In the genomic region with DNA sequence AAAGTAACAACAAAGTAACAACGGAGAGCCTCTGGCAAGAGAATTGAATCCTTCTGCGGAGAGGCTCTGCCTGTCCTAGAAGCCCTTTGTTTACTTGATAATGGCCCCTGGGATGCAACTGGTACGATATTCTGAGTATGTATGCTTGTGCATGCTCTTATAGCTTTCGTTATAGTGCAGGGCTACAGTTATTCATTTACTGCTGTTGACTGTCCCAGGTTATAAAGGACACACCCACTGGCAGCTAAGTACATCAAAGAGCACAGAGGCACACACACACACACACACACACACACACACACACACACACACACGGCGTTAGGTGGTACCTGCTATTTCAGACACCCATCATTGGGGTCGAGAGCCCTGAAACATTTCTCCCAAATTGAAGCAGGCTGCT, we compare ENCODE assay signal across 22 mouse cellular contexts.
"Had no signal": no experiment of that assay in that cellular context is flagged by ENCODE, and none has a peak within 500 bp of the region (broad histone marks: within the 10 kb centered on the region; RNA-seq: fewer than 3 reads in every experiment).

No protein-coding gene starts in this region.

- H3K4me3 ChIP-seq: liver, embryonic 15.5 days; lung, embryonic 15.5 days; midbrain, embryonic 10.5 days; midbrain, embryonic 12.5 days; myocyte; neural tube, embryonic 13.5 days; neural tube, embryonic 15.5 days had no signal

- H3K36me3 ChIP-seq: liver, embryonic 15.5 days; lung, embryonic 15.5 days; midbrain, embryonic 12.5 days; neural tube, embryonic 15.5 days had no signal

- DNase-seq: lung, adult 2 months; lung, postnatal 14 days; lung, postnatal 36 days; midbrain, embryonic 14.5 days; retina, postnatal 1 day; right cerebral cortex, adult 18-20 months; right cerebral cortex, postnatal 25 days; right cerebral cortex, postnatal 4 days; spleen, adult 18-20 months; thymus, adult 2 months; thymus, postnatal 25 days; thymus, postnatal 4 days had no signal

- ATAC-seq: lung, postnatal 0 days; midbrain, embryonic 16.5 days had no signal

- H3K9me3 ChIP-seq: liver, embryonic 15.5 days; lung, embryonic 15.5 days; neural tube, embryonic 13.5 days had no signal

- H3K27ac ChIP-seq: liver, embryonic 15.5 days; lung, embryonic 15.5 days; macrophage; midbrain, embryonic 12.5 days; neural tube, embryonic 13.5 days; neural tube, embryonic 15.5 days had no signal

- H3K27me3 ChIP-seq: liver, embryonic 15.5 days; lung, embryonic 15.5 days; midbrain, embryonic 12.5 days; neural tube, embryonic 13.5 days; neural tube, embryonic 15.5 days had no signal

- H3K9ac ChIP-seq: liver, embryonic 15.5 days; lung, embryonic 15.5 days; midbrain, embryonic 12.5 days; neural tube, embryonic 13.5 days; neural tube, embryonic 15.5 days had no signal

- H3K4me2 ChIP-seq: liver, embryonic 15.5 days; lung, embryonic 15.5 days; midbrain, embryonic 12.5 days; neural tube, embryonic 13.5 days; neural tube, embryonic 15.5 days had no signal
